Mouse (Mus musculus): ENCODE measurements around the gene Myocos. TPM values are rescaled to one million over a fixed set of nuclear protein-coding genes. Genes with fewer than 3 reads are reported as not detected.

The Myocos gene
- polyA plus RNA-seq (2021), result not detected

DNA sequence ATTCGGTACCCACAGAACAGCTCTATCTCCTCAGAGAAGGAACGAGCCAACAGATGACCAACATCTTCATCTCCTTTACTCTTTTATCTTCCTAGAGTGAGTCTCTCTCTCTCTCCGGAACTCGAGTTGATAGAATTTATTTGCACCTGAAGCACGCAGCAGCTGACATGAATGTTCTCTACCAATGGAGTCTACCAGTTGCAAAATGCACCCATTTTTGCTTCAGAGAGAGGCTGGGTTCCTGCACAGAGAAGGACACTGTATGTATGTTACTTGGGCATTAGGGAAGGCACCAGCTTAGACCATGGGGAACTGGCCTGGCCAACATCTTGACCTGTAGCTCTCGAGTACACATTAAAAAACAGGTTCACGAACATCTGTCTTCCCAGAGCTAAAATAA lies at the start of gene Myocos:
Gene Myocos, minus strand, starts transcription at position 101 of the 400 bp plus-strand sequence.
- ATAC-seq (no peak), DNase-seq (ENCODE audit: low read depth, low spot score) (no peak)
- H3K27me3 ChIP-seq, result no peaks in the 10 kb centered on the region
- ChIA-PET POLR2A (no interaction called here), CTCF (interaction anchor here (1.1 kb wide), 1 partner anchor 85 kb away, joined by 3 read pairs; no protein-coding TSS in a partner anchor)
- no peak for TF ChIP-seq CTCF (IDR thresholded peaks at IDR 0.05)
- in situ Hi-C loops (cut with MboI; ENCODE audit: low pct_unique_long_range_greater_than_20kb), result loop anchor here (25.0 kb wide), 1 partner anchor 696 kb away; the partner anchor contains the start of gene Pigc

DNA sequence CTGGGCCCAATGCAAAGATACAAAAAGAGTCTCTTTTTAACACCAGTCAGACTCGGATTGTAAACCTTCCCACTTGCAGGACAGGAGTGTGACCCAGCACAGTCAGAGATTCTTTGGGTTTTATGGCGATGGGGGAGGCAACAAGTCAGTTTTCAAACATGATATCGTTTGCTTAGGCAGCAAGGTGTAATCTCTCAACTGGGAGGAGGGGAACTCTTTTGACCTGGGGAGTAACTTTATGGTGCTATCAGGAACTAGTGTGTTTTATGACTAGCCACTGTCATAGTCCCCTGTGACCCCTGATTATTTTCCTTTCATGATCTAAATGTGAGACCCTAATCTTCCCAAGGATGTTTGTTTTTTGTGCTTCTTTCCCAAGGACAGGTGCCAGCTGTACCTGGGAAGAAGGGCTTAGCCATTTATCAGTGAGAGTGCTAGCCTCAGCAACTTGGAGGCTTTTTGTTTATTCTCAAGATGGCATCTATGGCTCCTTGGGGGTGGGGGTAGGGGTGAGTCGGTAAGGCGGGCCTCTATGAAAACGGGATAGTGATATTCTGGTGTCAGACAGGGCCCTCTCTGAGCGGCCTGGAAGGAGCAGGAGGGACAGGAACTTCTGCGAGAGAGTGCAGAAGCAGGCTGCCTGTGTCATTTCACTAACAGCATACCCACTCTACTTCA lies 42.5 kb upstream of the Myocos start:
- in situ Hi-C loops (cut with MboI; ENCODE audit: low pct_unique_long_range_greater_than_20kb), result no loop called here
- ATAC-seq, result no peak
- POLR2A ChIA-PET, result no interaction called here

DNA sequence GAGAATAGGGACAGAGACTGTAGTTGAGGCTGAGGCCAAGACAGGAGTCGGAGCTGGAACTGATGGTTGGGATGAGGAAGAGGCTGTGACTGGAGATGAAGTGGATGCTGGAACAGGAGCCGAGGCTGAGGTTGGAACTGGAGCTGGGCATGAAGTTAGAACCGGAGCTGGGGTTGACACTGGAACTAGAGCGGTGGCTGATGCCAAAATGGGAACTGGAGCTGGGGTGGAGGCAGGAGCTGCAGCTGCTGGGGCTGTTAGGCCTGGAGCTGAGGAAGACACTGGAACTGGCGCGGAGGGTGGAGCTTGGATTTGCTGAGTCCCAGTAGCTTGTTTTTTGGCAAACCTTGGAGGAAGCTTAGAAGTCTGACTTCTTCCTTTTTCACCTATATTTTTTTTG lies 39.8 kb upstream of the Myocos start:
- ChIA-PET POLR2A (interaction anchor here (0.7 kb wide), 1 partner anchor 10 kb away, joined by 3 read pairs; no protein-coding TSS in a partner anchor), CTCF (interaction anchor here (1.1 to 2.3 kb wide), 4 partner anchors 10 to 16 kb away, joined by 3 to 6 read pairs (median 4); no protein-coding TSS in a partner anchor)
- TF ChIP-seq CTCF (IDR thresholded peaks at IDR 0.05), result no peak
- no peaks in the 10 kb centered on the region for H3K27me3 ChIP-seq
- DNase-seq (ENCODE audit: low read depth, low spot score) (no peak), ATAC-seq (no peak)
- in situ Hi-C loops (cut with MboI; ENCODE audit: low pct_unique_long_range_greater_than_20kb), result no loop called here

More for the DNA sequence above, 42.5 kb upstream of the Myocos start:
- H3K27me3 ChIP-seq, result no peaks in the 10 kb centered on the region
- DNase-seq (ENCODE audit: low read depth, low spot score), result no peak
- CTCF ChIA-PET, result no interaction called here
- no peak for TF ChIP-seq CTCF (IDR thresholded peaks at IDR 0.05)

DNA sequence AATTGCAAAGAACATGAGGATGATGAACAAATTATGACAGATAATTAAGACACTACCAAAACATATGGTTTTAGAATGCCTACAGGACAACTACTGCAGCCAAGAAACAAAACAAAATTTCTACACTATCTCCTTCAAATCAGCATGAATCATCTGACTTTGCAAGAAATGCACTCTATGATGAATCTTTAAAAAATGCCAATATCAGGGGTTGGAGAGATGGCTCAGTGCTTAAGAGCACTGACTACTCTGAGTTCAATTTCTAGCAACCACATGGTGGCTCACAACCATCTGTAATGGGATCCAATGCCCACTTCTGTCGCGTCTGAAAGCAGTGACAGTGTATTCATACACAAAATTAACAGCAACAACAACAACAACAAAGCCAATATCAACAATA lies 35.7 kb upstream of the Myocos start:
- DNase-seq (ENCODE audit: low read depth, low spot score) (no peak), ATAC-seq (no peak)
- no peaks in the 10 kb centered on the region for H3K27me3 ChIP-seq
- TF ChIP-seq CTCF (IDR thresholded peaks at IDR 0.05), result no peak
- CTCF ChIA-PET, result no interaction called here
- in situ Hi-C loops (cut with MboI; ENCODE audit: low pct_unique_long_range_greater_than_20kb), result no loop called here
- POLR2A ChIA-PET, result no interaction called here

- H3K27me3 ChIP-seq, result no peaks in the 10 kb centered on the region
- peak; percentile 13 for DNase-seq (ENCODE audit: low read depth, low spot score)
- ChIA-PET POLR2A (interaction anchor here (1.9 kb wide), 1 partner anchor 117 kb away, joined by 4 read pairs; no protein-coding TSS in a partner anchor), CTCF (interaction anchor here (0.6 to 2.9 kb wide), 12 partner anchors 9 to 307 kb away, joined by 3 to 17 read pairs (median 4); partner anchors contain the start of gene Mettl13)
- TF ChIP-seq CTCF (IDR thresholded peaks at IDR 0.05), result no peak
- in situ Hi-C loops (cut with MboI; ENCODE audit: low pct_unique_long_range_greater_than_20kb), result loop anchor here (10.0 to 25.0 kb wide), 2 partner anchors 311 to 703 kb away; partner anchors contain the start of gene Pigc
- peak; percentile 72 for ATAC-seq
Measured at GRCm38 (mm10) chr1:162665486-162666174, 7.6 kb upstream of the Myocos start.

DNA sequence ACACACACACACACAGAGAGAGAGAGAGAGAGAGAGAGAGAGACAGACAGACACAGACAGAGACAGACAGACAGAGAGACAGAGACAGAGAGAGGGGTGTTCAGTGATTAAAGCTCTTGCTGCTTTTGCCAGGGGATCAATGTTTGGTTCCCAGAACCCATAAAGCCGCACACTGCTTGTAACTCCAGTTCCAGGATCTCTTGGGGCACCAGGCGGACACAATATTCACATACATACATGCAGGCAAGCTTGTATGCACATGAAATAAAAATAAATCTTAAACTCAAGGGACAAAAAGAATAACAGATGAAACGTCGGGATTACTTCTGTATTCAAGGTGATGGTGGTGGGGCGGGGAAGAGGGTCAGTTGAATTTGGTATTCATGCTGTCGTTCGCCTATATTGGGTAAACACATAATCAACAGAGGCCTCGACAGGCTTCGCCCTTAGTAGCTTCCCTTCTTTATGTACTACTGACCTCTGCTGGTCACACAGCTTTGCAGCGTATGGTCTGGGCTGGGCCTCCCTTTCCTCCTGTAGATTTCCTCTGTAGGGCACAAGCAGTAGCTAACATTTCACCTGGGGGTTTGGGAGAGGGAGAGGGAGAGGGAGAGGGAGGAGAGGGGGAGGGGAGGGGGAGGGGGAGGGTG lies 6.9 kb upstream of the Myocos start:
- TF ChIP-seq CTCF (IDR thresholded peaks at IDR 0.05), result peak; percentile 93
- in situ Hi-C loops (cut with MboI; ENCODE audit: low pct_unique_long_range_greater_than_20kb), result loop anchor here (5.0 to 25.0 kb wide), 3 partner anchors 113 to 703 kb away; partner anchors contain the start of gene Pigc
- no peaks in the 10 kb centered on the region for H3K27me3 ChIP-seq
- ChIA-PET CTCF (interaction anchor here (0.6 to 2.9 kb wide), 13 partner anchors 9 to 306 kb away, joined by 3 to 17 read pairs (median 4); partner anchors contain the start of gene Mettl13), POLR2A (interaction anchor here (1.9 kb wide), 1 partner anchor 116 kb away, joined by 4 read pairs; no protein-coding TSS in a partner anchor)
- DNase-seq (ENCODE audit: low read depth, low spot score) (peak; percentile 44), ATAC-seq (peak; percentile 89)

- ATAC-seq (no peak), DNase-seq (ENCODE audit: low read depth, low spot score) (no peak)
- H3K27me3 ChIP-seq, result no peaks in the 10 kb centered on the region
- ChIA-PET CTCF (no interaction called here), POLR2A (no interaction called here)
- in situ Hi-C loops (cut with MboI; ENCODE audit: low pct_unique_long_range_greater_than_20kb), result loop anchor here (5.0 to 25.0 kb wide), 3 partner anchors 108 to 698 kb away; partner anchors contain the start of gene Pigc
- TF ChIP-seq CTCF (IDR thresholded peaks at IDR 0.05), result no peak
Measured at GRCm38 (mm10) chr1:162660276-162660860, 2.3 kb upstream of the Myocos start.

GRCm38 (mm10) chr1:162648416-162648815 lies 9.6 kb downstream of the Myocos start:
- TF ChIP-seq CTCF (IDR thresholded peaks at IDR 0.05), result no peak
- CTCF ChIA-PET, result no interaction called here

DNA sequence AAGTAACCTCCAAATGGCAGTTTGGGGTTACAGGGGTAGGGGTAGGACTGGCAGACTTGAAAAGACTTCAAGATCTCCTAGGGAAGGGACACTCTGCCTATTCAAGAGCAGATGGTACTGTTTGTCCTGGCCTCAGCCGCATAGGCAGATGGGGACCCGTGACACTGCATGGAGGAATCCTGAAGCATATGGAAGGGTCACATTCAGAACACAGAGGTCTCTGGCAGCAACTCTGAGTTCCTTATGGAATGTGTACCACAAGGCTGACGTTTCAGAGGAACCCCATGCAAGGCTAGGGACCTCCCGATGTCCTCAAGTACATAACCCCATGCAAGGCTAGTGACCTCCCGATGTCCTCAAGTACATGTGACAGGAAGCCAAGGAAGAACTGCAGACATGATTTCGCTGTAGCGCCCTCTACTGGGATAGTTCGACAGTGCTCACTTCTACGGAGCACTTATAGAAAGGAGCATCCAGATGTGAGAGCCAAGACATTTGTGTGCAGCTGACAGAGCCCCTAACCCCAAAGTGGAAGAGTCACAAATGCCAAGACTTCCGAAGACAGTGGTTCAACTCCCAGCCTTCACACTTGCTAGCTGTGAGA lies 11.8 kb downstream of the Myocos start:
- TF ChIP-seq CTCF (IDR thresholded peaks at IDR 0.05), result no peak
- in situ Hi-C loops (cut with MboI; ENCODE audit: low pct_unique_long_range_greater_than_20kb), result no loop called here
- ATAC-seq (no peak), DNase-seq (ENCODE audit: low read depth, low spot score) (no peak)
- ChIA-PET POLR2A (no interaction called here), CTCF (no interaction called here)
- H3K27me3 ChIP-seq, result peaks cover 20% of the 10 kb centered on the region

More at GRCm38 (mm10) chr1:162648416-162648815, 9.6 kb downstream of the Myocos start:
- POLR2A ChIA-PET, result no interaction called here
- H3K27me3 ChIP-seq, result peaks cover 23% of the 10 kb centered on the region
- ATAC-seq, result no peak
- DNase-seq (ENCODE audit: low read depth, low spot score), result no peak
- in situ Hi-C loops (cut with MboI; ENCODE audit: low pct_unique_long_range_greater_than_20kb), result no loop called here

DNA sequence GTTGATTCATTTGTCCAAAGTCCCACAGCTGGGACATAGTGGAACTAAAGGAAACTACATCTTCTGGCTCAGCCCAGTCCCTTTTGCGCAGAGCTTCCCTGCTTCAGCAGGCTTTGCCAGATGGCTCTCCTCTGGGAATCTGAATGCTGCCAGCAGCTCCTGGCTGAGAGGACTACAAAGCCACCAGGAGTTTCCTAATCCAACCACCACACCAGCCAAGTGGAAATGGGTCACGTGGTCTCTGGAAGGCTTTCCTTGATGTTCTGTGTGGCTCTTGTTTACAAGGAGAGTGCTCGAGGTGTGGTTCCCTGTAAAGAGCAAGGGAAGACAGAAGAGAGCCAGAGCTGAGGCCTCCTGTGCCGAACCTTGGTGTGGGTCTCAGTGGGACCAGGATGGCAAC lies 14.3 kb downstream of the Myocos start:
- no peak for ATAC-seq
- no peak for TF ChIP-seq CTCF (IDR thresholded peaks at IDR 0.05)
- no peak for DNase-seq (ENCODE audit: low read depth, low spot score)
- ChIA-PET CTCF (no interaction called here), POLR2A (no interaction called here)
- peaks cover 21% of the 10 kb centered on the region for H3K27me3 ChIP-seq
- in situ Hi-C loops (cut with MboI; ENCODE audit: low pct_unique_long_range_greater_than_20kb), result no loop called here
